Mouse (Mus musculus) central nervous system, embryonic 11.5 days (tissue): ENCODE measurements around the gene Orc5. TPM values are rescaled to one million over a fixed set of nuclear protein-coding genes. Genes with fewer than 3 reads are reported as not detected.

Experiments
- polyA plus RNA-seq: library from polyadenylated mRNA; depleted of rRNA; stranded (reverse); fragments of >200 nt; gene quantifications from 2 replicates; pipeline ENCODE4 v1.2.3, GENCODE M21; 2012; rRNA removed

The Orc5 gene
- polyA plus RNA-seq: 9.2 and 15.1 TPM in 2 replicates

GRCm38 (mm10) chr5:22550033-22550551, at the start of gene Orc5:
Gene Orc5 (minus strand): TSS chr5:22550429.

Other genes with a start within 250 kb of the Orc5 start
- gene Reln, start 205.7 kb downstream of the Orc5 start, polyA plus RNA-seq: 16.6 and 25.6 TPM in 2 replicates
- 0.30 and 0.58 TPM in 2 replicates for gene Lhfpl3, start 195.6 kb upstream of the Orc5 start, polyA plus RNA-seq